Mouse (Mus musculus) intestine, embryonic 14.5 days (tissue): Measurements from ENCODE around the gene Zfp68. TPM values are rescaled to one million over a fixed set of nuclear protein-coding genes. Genes with fewer than 3 reads are reported as not detected.

Experiments
- microRNA-seq: library from miRNA; unstranded; fragments of <30 nt; microRNA quantifications from one replicate; pipeline ENCODE4, GENCODE M21; 2016
- polyA plus RNA-seq: library from polyadenylated mRNA; unstranded; fragments of >200 nt; fragmentation: Nextera tagmentation; extraction: Ambion mirVana; gene quantifications from 2 replicates; pipeline ENCODE4 v1.2.1, GENCODE M21; 2014

Gene Zfp68
- polyA plus RNA-seq, 1 experiment from 2014 or later: 59.9 TPM

Small RNA genes lying within 50 kb of the gene (microRNA-seq; reads per million reads assigned to microRNA genes)
- gene Gm24082: not detected

Other genes starting within 250 kb of the Zfp68 start
- 33.7 and 39.0 TPM in 2 replicates for gene Zfp157, start 178.3 kb downstream of the Zfp68 start, polyA plus RNA-seq
- gene 1700123K08Rik, start 55.0 kb downstream of the Zfp68 start, polyA plus RNA-seq: not detected in 2 replicates
- 11.1 and 12.1 TPM in 2 replicates for gene A430033K04Rik, start 3.1 kb upstream of the Zfp68 start, polyA plus RNA-seq
- gene Fam20c, start 134.8 kb upstream of the Zfp68 start, polyA plus RNA-seq: 10.4 and 11.8 TPM in 2 replicates
- not detected in 2 replicates for gene Gm5294, start 200.3 kb upstream of the Zfp68 start, polyA plus RNA-seq